14 mouse cellular contexts compared by ENCODE assay signal in genomic region chr7:27602835-27603234, GRCm38 (mm10). TPM values are rescaled to one million over a fixed set of nuclear protein-coding genes. Genes with fewer than 3 reads are reported as not detected.
DNase-seq lines count a peak whose midpoint lies in the region; ATAC-seq and TF ChIP-seq lines count a peak whose summit lies in the region.
"Had no signal": no experiment of that assay in that cellular context is flagged by ENCODE, and none has a peak within 500 bp of the region (broad histone marks: within the 10 kb centered on the region; RNA-seq: fewer than 3 reads in every experiment).

No protein-coding gene starts in this region.

- TF ChIP-seq POLR2A in cortical plate, adult 2 months (IDR thresholded peaks at IDR 0.05; ENCODE audit: extremely low read depth, insufficient read depth, low read length) = no peak
- no peak for TF ChIP-seq POLR2A in heart, adult 2 months (IDR thresholded peaks at IDR 0.05; ENCODE audit: insufficient read depth, low read depth, low read length)

- peaks cover 98% of the 10 kb centered on the region for H3K4me1 ChIP-seq in liver, embryonic 13.5 days (replicated peaks)
- H3K4me1 ChIP-seq in cortical plate, adult 2 months (ENCODE audit: control insufficient read depth, insufficient read depth, low read length) = peaks cover 46% of the 10 kb centered on the region
- peaks cover 53% of the 10 kb centered on the region for H3K4me1 ChIP-seq in liver, postnatal 0 days (ENCODE audit: insufficient read depth)
- peaks cover 28% of the 10 kb centered on the region for H3K4me1 ChIP-seq in heart, adult 2 months (ENCODE audit: control insufficient read depth, insufficient read depth, low read length)

- peaks cover 13% of the 10 kb centered on the region for H3K79me2 ChIP-seq in heart, adult 2 months (replicated peaks; ENCODE audit: control insufficient read depth, insufficient read depth, low read length)

- no peak for DNase-seq in gastrocnemius, adult 2 months
- DNase-seq in gastrocnemius, postnatal 10 days = no peak
- no peak for DNase-seq in liver, embryonic 13.5 days
- DNase-seq in liver = no peak
- DNase-seq in liver, postnatal 0 days = no peak
- DNase-seq in heart, adult 2 months = no peak
- DNase-seq: gastrocnemius, postnatal 36 days; kidney, adult 8-10 months had no signal

- WGBS in liver, embryonic 13.5 days (ENCODE audit: insufficient replicate concordance) = 36% methylated on average over 7 of the region's 7 CpGs
- WGBS in liver, postnatal 0 days (ENCODE audit: insufficient replicate concordance) = 23% methylated on average over 7 of the region's 7 CpGs
- WGBS in heart, adult 2 months = 52% methylated on average over 7 of the region's 7 CpGs

- no peak overlapping the region for H3K9ac ChIP-seq in liver, embryonic 13.5 days
- no peak overlapping the region for H3K9ac ChIP-seq in liver, postnatal 0 days (replicated peaks)
- no peak overlapping the region for H3K9ac ChIP-seq in heart, adult 2 months (ENCODE audit: low read depth, low read length)
- H3K9ac ChIP-seq: midbrain, embryonic 13.5 days; neural tube, embryonic 12.5 days had no signal

- H3K36me3 ChIP-seq in liver, embryonic 13.5 days = peaks cover 10% of the 10 kb centered on the region; the same call in 1 of the 2 replicates
- H3K36me3 ChIP-seq in liver, postnatal 0 days (replicated peaks; ENCODE audit: insufficient read depth, low read length) = no peaks in the 10 kb centered on the region; the same call in 1 of the 2 replicates
- no peaks in the 10 kb centered on the region for H3K36me3 ChIP-seq in heart, adult 2 months (ENCODE audit: control insufficient read depth, insufficient read depth, low read length)
- H3K36me3 ChIP-seq: midbrain, embryonic 13.5 days; neural tube, embryonic 12.5 days had no signal

- no peak overlapping the region for H3K4me3 ChIP-seq in gastrocnemius, adult 2 months
- no peak overlapping the region for H3K4me3 ChIP-seq in liver, embryonic 13.5 days (replicated peaks)
- no peak overlapping the region for H3K4me3 ChIP-seq in cortical plate, adult 2 months (ENCODE audit: insufficient read depth, low read length)
- no peak overlapping the region for H3K4me3 ChIP-seq in liver, postnatal 0 days (ENCODE audit: low read depth, low read length)
- no peak overlapping the region for H3K4me3 ChIP-seq in heart, adult 2 months
- H3K4me3 ChIP-seq: midbrain, embryonic 13.5 days; neural tube, embryonic 12.5 days had no signal

- no peak for ATAC-seq in liver, embryonic 13.5 days (ENCODE audit: low read depth)
- no peak for ATAC-seq in liver, postnatal 0 days
- no peak for ATAC-seq in erythroblast, adult 5-6 weeks (replicated peaks; ENCODE audit: low FRiP score, poor library complexity, severe bottlenecking)
- ATAC-seq: midbrain, embryonic 13.5 days had no signal

- 0 out of 2 replicates have a peak overlapping the region, but pooled peaks have one; percentile 1 for H3K4me2 ChIP-seq in liver, embryonic 13.5 days
- no peak overlapping the region for H3K4me2 ChIP-seq in liver, postnatal 0 days (ENCODE audit: low read depth, low read length)
- H3K4me2 ChIP-seq: midbrain, embryonic 13.5 days; neural tube, embryonic 12.5 days had no signal

- intact Hi-C loops in gastrocnemius, adult 2 months (cut with DNase I) = loop anchor here (5.0 kb wide), 1 partner anchor 41 kb away; no protein-coding TSS in a partner anchor
- intact Hi-C loops in heart, adult 2 months (cut with DNase I) = no loop called here

- H3K27me3 ChIP-seq in liver, embryonic 13.5 days = no peaks in the 10 kb centered on the region
- H3K27me3 ChIP-seq in liver, postnatal 0 days (ENCODE audit: insufficient read depth, low read length) = no peaks in the 10 kb centered on the region
- no peaks in the 10 kb centered on the region for H3K27me3 ChIP-seq in heart, adult 2 months (ENCODE audit: control insufficient read depth, insufficient read depth, low read length)
- H3K27me3 ChIP-seq: midbrain, embryonic 13.5 days; neural tube, embryonic 12.5 days had no signal

- peak overlapping the region; percentile 100; the same call in 1 of the 2 replicates for H3K27ac ChIP-seq in gastrocnemius, adult 2 months
- peak overlapping the region; percentile 20; the same call in 1 of the 2 replicates for H3K27ac ChIP-seq in liver, embryonic 13.5 days
- H3K27ac ChIP-seq in cortical plate, adult 2 months (ENCODE audit: insufficient read depth, low read length) = peak overlapping the region; percentile 85
- peak overlapping the region; percentile 35; the same call in 1 of the 2 replicates for H3K27ac ChIP-seq in liver, postnatal 0 days (ENCODE audit: low read depth)
- H3K27ac ChIP-seq in heart, adult 2 months = no peak overlapping the region
- H3K27ac ChIP-seq: midbrain, embryonic 13.5 days; neural tube, embryonic 12.5 days had no signal

- TF ChIP-seq EP300 in liver, postnatal 0 days (IDR thresholded peaks at IDR 0.05; ENCODE audit: low read depth) = no peak
- TF ChIP-seq EP300 in heart, adult 2 months (IDR thresholded peaks at IDR 0.05; ENCODE audit: insufficient read depth, low read depth, low read length) = no peak

- no peaks in the 10 kb centered on the region for H3K9me3 ChIP-seq in liver, embryonic 13.5 days (replicated peaks)
- no peaks in the 10 kb centered on the region for H3K9me3 ChIP-seq in liver, postnatal 0 days (ENCODE audit: low read length)
- H3K9me3 ChIP-seq: midbrain, embryonic 13.5 days; neural tube, embryonic 12.5 days had no signal

- no peak for TF ChIP-seq CTCF in gastrocnemius, adult 2 months (IDR thresholded peaks at IDR 0.05)
- no peak for TF ChIP-seq CTCF in cortical plate, adult 2 months (IDR thresholded peaks at IDR 0.05; ENCODE audit: extremely low read depth, insufficient read depth, low read length)
- TF ChIP-seq CTCF in liver, postnatal 0 days (IDR thresholded peaks at IDR 0.05; ENCODE audit: low read depth) = no peak
- no peak for TF ChIP-seq CTCF in heart, adult 2 months (IDR thresholded peaks at IDR 0.05)

RNA-seq across cellular contexts. Expression of gene Akt2, which starts 11.5 kb away (rescaled TPM):
- total RNA-seq in gastrocnemius, adult 2 months (2021) = 100 to 1,000 TPM; 194 to 199 TPM
- 100 to 1,000 TPM; 128 to 134 TPM for total RNA-seq in gastrocnemius, postnatal 10 days (2021)
- polyA plus RNA-seq in liver, embryonic 13.5 days (2015; fragmentation: Nextera tagmentation; extraction: Ambion mirVana) = 29.6 and 32.3 TPM in 2 replicates
- polyA plus RNA-seq in cortical plate, adult 2 months (2012; rRNA removed) = 144 and 161 TPM in 2 replicates
- polyA plus RNA-seq in liver, postnatal 0 days (2015; fragmentation: Nextera tagmentation; extraction: Ambion mirVana) = 24.0 and 25.5 TPM in 2 replicates
- 22.7 and 25.1 TPM in 2 replicates for total RNA-seq in erythroblast, adult 5-6 weeks (2015; ENCODE audit: low replicate concordance)
- 51.2 and 57.6 TPM in 2 replicates for total RNA-seq in erythroblast, adult 5-6 weeks (2017; ENCODE audit: low replicate concordance)
- total RNA-seq in heart, adult 2 months (2021) = 100 to 1,000 TPM; 181 to 219 TPM
- 134 and 181 TPM in 2 replicates for polyA plus RNA-seq in heart, adult 2 months (2012; rRNA removed)

RNA-seq across cellular contexts. Expression of gene 2310022A10Rik, which starts 49.8 kb away (rescaled TPM):
- 100 to 1,000 TPM; 107 to 123 TPM for total RNA-seq in gastrocnemius, adult 2 months (2021)
- 100 to 1,000 TPM; 106 to 110 TPM for total RNA-seq in gastrocnemius, postnatal 10 days (2021)
- 19.7 and 22.8 TPM in 2 replicates for polyA plus RNA-seq in liver, embryonic 13.5 days (2015; fragmentation: Nextera tagmentation; extraction: Ambion mirVana)
- 32.7 and 33.8 TPM in 2 replicates for polyA plus RNA-seq in cortical plate, adult 2 months (2012; rRNA removed)
- polyA plus RNA-seq in liver, postnatal 0 days (2015; fragmentation: Nextera tagmentation; extraction: Ambion mirVana) = 8.6 and 9.0 TPM in 2 replicates
- total RNA-seq in erythroblast, adult 5-6 weeks (2015; ENCODE audit: low replicate concordance) = 2.9 TPM in 1 of 2 replicates, not detected in the other
- 3.6 and 10.4 TPM in 2 replicates for total RNA-seq in erythroblast, adult 5-6 weeks (2017; ENCODE audit: low replicate concordance)
- 10 to 100 TPM; 72.0 to 72.1 TPM for total RNA-seq in heart, adult 2 months (2021)
- polyA plus RNA-seq in heart, adult 2 months (2012; rRNA removed) = 79.5 and 87.4 TPM in 2 replicates

RNA-seq across cellular contexts. Expression of gene Pld3, which starts 49.8 kb away (rescaled TPM):
- total RNA-seq in gastrocnemius, adult 2 months (2021) = 10 to 100 TPM; 14.5 to 17.2 TPM
- 10 to 100 TPM; 27.2 to 37.9 TPM for total RNA-seq in gastrocnemius, postnatal 10 days (2021)
- polyA plus RNA-seq in liver, embryonic 13.5 days (2015; fragmentation: Nextera tagmentation; extraction: Ambion mirVana) = 53.8 and 58.5 TPM in 2 replicates
- polyA plus RNA-seq in cortical plate, adult 2 months (2012; rRNA removed) = 1,185 and 1,204 TPM in 2 replicates
- polyA plus RNA-seq in liver, postnatal 0 days (2015; fragmentation: Nextera tagmentation; extraction: Ambion mirVana) = 46.5 and 49.3 TPM in 2 replicates
- 128 and 139 TPM in 2 replicates for total RNA-seq in erythroblast, adult 5-6 weeks (2015; ENCODE audit: low replicate concordance)
- 73.6 and 84.7 TPM in 2 replicates for total RNA-seq in erythroblast, adult 5-6 weeks (2017; ENCODE audit: low replicate concordance)
- 10 to 100 TPM; 22.9 to 30.6 TPM for total RNA-seq in heart, adult 2 months (2021)
- polyA plus RNA-seq in heart, adult 2 months (2012; rRNA removed) = 54.8 and 68.1 TPM in 2 replicates

RNA-seq across cellular contexts. Expression of gene Ttc9b, which starts 50.9 kb away (rescaled TPM):
- total RNA-seq in gastrocnemius, adult 2 months (2021) = not detected
- total RNA-seq in gastrocnemius, postnatal 10 days (2021) = under 1 TPM; 0.12 to 0.29 TPM
- polyA plus RNA-seq in liver, embryonic 13.5 days (2015; fragmentation: Nextera tagmentation; extraction: Ambion mirVana) = 0.05 TPM in 1 of 2 replicates, not detected in the other
- polyA plus RNA-seq in cortical plate, adult 2 months (2012; rRNA removed) = 188 and 192 TPM in 2 replicates
- polyA plus RNA-seq in liver, postnatal 0 days (2015; fragmentation: Nextera tagmentation; extraction: Ambion mirVana) = not detected in 2 replicates
- not detected in 2 replicates for total RNA-seq in erythroblast, adult 5-6 weeks (2015; ENCODE audit: low replicate concordance)
- total RNA-seq in erythroblast, adult 5-6 weeks (2017; ENCODE audit: low replicate concordance) = not detected in 2 replicates
- not detected for total RNA-seq in heart, adult 2 months (2021)
- polyA plus RNA-seq in heart, adult 2 months (2012; rRNA removed) = not detected in 2 replicates
- total RNA-seq: gastrocnemius, postnatal 36 days; heart, postnatal 25 days had no signal
- polyA plus RNA-seq: urinary bladder, adult 2 months had no signal

Comparison
In these comparisons a context has a peak if more than half of its experiments do, and no peak if none do; other contexts are left out.
1. RNA of gene 2310022A10Rik, which starts 49.8 kb away (total RNA-seq): 107 to 123 TPM in gastrocnemius, adult 2 months, 106 to 110 TPM in gastrocnemius, postnatal 10 days and 72.0 to 72.1 TPM in heart, adult 2 months; 2.9 to 10.4 TPM in erythroblast, adult 5-6 weeks; every median in the first group is over 4 times any median in the second.